Mouse (Mus musculus): Measurements from ENCODE around the gene H2-D1. TPM values are rescaled to one million over a fixed set of nuclear protein-coding genes. Genes with fewer than 3 reads are reported as not detected.

H2-D1 gene
- polyA plus RNA-seq, 1 experiment = 98.1 TPM

- Histone ChIP-seq H3K4me1 (ENCODE audit: control insufficient read depth, insufficient read depth, low read length) (peaks cover 13% of the 10 kb centered on the region), H3K4me3 (ENCODE audit: insufficient read depth, low read length) (no peak overlapping the region), H3K27ac (ENCODE audit: insufficient read depth, low read length) (no peak overlapping the region)
- TF ChIP-seq CTCF (IDR thresholded peaks at IDR 0.05; ENCODE audit: borderline replicate concordance, insufficient read depth, low read length) (no peak), POLR2A (IDR thresholded peaks at IDR 0.05; ENCODE audit: low read depth, low read length) (no peak)
Observed at GRCm38 (mm10) chr17:35247144-35247543, 15.4 kb upstream of the H2-D1 start.

DNA sequence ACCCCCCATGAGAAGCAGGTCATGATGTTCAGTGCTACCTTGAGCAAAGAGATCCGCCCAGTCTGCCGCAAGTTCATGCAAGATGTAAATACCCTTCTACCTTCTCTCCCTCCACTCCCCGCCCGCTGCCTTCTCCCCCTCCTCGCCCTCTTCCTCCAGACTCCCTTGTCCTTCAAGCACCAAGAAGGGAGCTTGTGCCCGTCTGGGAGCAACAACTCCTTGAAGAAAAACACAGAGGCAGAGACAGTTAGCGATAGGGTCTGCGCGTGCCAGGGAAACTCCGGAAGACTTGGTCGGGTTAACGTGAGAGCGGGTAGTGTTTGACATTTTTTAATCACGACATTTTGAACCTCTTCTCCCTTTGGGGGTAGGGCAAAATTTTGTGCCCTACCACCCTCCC, 13.5 kb upstream of the H2-D1 start:
- no peak overlapping the region for H3K4me3 ChIP-seq (ENCODE audit: insufficient read depth, low read length)
- no peak overlapping the region for H3K27ac ChIP-seq (ENCODE audit: insufficient read depth, low read length)
- H3K4me1 ChIP-seq (ENCODE audit: control insufficient read depth, insufficient read depth, low read length) = peaks cover 12% of the 10 kb centered on the region
- no peak for TF ChIP-seq POLR2A (IDR thresholded peaks at IDR 0.05; ENCODE audit: low read depth, low read length)
- TF ChIP-seq CTCF (IDR thresholded peaks at IDR 0.05; ENCODE audit: borderline replicate concordance, insufficient read depth, low read length) = no peak

DNA sequence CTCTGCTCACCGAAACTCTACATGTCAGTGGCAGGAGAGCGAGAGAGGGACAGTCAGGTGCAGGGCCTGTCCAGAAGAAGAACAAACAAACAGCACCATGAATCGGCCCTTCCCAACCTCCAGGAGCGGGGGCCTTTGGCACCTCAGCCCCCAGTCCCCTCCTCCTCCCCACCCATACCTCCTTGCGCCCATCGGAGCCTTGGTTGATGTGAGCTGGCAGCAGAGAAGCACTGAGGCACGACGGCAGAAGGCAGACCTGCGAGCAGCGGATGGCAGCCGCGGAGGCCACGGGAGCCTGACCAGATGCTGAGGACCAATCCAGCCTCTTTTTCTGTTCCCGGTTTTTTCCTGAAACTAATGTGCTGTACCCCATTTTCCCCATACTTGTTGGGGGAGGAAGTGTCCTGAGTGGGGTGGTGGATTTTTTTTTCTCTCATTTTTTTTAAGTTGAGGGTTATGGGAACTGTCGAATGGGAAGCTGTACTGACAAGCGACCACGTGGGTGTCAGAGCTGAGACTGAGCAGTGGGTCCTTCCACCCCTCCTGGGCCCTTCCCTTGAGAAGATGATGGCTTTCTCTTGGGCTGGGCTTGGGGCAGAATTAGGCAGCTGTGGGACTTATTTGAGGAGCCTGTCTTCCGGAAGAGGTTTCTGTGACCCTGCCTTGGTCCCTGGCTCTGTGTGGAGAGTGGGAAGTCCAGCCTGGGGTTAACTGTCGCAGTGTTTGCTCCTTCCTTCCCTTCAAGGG, 12.9 kb upstream of the H2-D1 start:
- Histone ChIP-seq H3K4me3 (ENCODE audit: insufficient read depth, low read length) (no peak overlapping the region), H3K27ac (ENCODE audit: insufficient read depth, low read length) (no peak overlapping the region), H3K4me1 (ENCODE audit: control insufficient read depth, insufficient read depth, low read length) (peaks cover 6% of the 10 kb centered on the region; the same call in 1 of the 2 replicates)
- no peak for TF ChIP-seq CTCF (IDR thresholded peaks at IDR 0.05; ENCODE audit: borderline replicate concordance, insufficient read depth, low read length)
- no peak for TF ChIP-seq POLR2A (IDR thresholded peaks at IDR 0.05; ENCODE audit: low read depth, low read length)

DNA sequence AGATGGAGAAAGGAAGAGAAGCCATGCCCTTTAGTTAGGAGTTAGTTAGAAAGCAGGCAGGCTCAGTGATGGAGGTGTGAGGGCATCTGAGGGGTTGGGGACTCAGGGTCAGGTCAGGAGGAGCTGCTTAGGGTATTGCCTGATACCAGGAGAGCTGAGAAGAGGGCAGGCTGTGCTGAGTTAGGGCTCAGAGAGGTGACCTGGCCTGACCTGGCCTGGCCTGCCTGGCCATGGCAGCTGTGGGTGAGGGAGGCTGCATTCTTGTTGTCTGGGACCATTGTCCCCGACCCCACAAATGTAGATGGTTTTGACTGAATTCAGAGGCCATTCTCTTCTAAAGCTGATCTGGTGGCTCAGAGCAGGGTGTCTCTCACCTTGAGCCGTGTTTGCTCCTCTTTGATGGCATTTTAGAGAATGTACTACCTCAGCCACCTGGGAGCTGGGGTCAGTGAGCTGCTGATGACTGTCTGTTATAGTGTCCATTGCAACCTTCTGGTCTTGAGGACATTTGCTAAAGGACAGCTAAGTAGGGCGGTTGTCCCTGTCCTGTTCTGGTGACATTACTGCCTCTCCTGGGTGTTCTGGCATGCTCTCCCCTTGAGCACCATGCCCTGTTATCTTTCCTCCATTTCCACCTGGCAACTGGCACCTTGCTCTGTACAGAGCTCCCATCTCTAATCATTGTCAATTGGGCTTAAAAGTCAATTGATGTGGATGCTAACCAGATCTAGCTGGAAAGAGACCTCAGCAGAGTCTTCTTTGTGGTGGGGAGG, 12.0 kb upstream of the H2-D1 start:
- TF ChIP-seq CTCF (IDR thresholded peaks at IDR 0.05; ENCODE audit: borderline replicate concordance, insufficient read depth, low read length) (no peak), POLR2A (IDR thresholded peaks at IDR 0.05; ENCODE audit: low read depth, low read length) (no peak)
- Histone ChIP-seq H3K27ac (ENCODE audit: insufficient read depth, low read length) (no peak overlapping the region), H3K4me1 (ENCODE audit: control insufficient read depth, insufficient read depth, low read length) (0 out of 2 replicates have a peak, but pooled peaks cover 3% of the 10 kb centered on the region), H3K4me3 (ENCODE audit: insufficient read depth, low read length) (no peak overlapping the region)

DNA sequence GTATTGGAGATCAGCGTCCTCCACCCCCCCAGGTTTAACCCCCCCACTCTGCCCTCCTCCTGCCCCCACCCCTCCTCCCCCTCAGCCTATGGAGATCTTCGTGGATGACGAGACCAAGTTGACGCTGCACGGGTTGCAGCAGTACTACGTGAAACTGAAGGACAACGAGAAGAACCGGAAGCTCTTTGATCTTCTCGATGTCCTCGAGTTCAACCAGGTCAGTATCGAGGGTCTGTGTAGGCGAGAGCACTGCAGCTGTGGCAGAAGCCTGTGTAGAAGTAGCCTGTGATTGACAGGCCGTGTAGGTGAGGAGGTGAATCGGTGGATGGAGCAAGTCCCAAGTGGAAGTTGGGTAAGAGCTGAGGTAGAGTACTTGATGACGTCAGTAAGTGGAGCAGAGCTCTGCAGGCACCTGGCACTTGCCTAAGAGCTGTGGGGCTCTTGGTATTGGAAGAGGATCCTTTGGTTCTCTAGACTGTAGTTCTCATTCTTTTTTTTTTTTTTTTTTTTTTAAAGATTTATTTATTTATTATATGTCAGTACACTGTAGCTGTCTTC, 11.3 kb upstream of the H2-D1 start:
- 0 out of 2 replicates have a peak, but pooled peaks cover 1% of the 10 kb centered on the region for H3K4me1 ChIP-seq (ENCODE audit: control insufficient read depth, insufficient read depth, low read length)
- H3K27ac ChIP-seq (ENCODE audit: insufficient read depth, low read length) = no peak overlapping the region
- TF ChIP-seq CTCF (IDR thresholded peaks at IDR 0.05; ENCODE audit: borderline replicate concordance, insufficient read depth, low read length) = no peak
- TF ChIP-seq POLR2A (IDR thresholded peaks at IDR 0.05; ENCODE audit: low read depth, low read length) = no peak
- H3K4me3 ChIP-seq (ENCODE audit: insufficient read depth, low read length) = no peak overlapping the region

DNA sequence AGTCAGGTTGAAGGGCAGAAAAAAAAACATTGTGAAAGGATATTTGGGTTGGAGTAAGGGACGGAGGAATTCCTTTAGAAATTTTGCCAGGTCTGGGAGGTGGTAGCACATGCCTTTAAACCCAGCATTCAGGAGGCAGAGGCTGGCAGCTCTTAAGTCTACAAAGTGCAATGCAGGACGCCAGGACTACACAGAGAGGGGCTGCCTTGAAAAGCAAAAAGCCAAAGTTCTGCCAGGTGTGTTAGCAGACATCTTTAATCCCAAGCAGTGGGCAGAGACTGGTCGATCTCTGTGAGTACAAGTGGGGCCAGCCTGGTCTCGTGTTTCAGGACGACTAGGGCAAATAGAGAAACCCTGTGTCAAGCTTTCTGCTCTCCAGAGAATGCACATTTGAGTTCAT, 10.5 kb upstream of the H2-D1 start:
- no peak overlapping the region for H3K27ac ChIP-seq (ENCODE audit: insufficient read depth, low read length)
- no peaks in the 10 kb centered on the region for H3K4me1 ChIP-seq (ENCODE audit: control insufficient read depth, insufficient read depth, low read length)
- no peak for TF ChIP-seq POLR2A (IDR thresholded peaks at IDR 0.05; ENCODE audit: low read depth, low read length)
- no peak for TF ChIP-seq CTCF (IDR thresholded peaks at IDR 0.05; ENCODE audit: borderline replicate concordance, insufficient read depth, low read length)
- no peak overlapping the region for H3K4me3 ChIP-seq (ENCODE audit: insufficient read depth, low read length)

- Histone ChIP-seq H3K4me1 (ENCODE audit: control insufficient read depth, insufficient read depth, low read length) (no peaks in the 10 kb centered on the region), H3K27ac (ENCODE audit: insufficient read depth, low read length) (no peak overlapping the region), H3K4me3 (ENCODE audit: insufficient read depth, low read length) (no peak overlapping the region)
- no peak; the same call in 1 of the 2 replicates for TF ChIP-seq POLR2A (IDR thresholded peaks at IDR 0.05; ENCODE audit: low read depth, low read length)
- no peak for TF ChIP-seq CTCF (IDR thresholded peaks at IDR 0.05; ENCODE audit: borderline replicate concordance, insufficient read depth, low read length)
Observed at GRCm38 (mm10) chr17:35252619-35253292, 9.8 kb upstream of the H2-D1 start.

DNA sequence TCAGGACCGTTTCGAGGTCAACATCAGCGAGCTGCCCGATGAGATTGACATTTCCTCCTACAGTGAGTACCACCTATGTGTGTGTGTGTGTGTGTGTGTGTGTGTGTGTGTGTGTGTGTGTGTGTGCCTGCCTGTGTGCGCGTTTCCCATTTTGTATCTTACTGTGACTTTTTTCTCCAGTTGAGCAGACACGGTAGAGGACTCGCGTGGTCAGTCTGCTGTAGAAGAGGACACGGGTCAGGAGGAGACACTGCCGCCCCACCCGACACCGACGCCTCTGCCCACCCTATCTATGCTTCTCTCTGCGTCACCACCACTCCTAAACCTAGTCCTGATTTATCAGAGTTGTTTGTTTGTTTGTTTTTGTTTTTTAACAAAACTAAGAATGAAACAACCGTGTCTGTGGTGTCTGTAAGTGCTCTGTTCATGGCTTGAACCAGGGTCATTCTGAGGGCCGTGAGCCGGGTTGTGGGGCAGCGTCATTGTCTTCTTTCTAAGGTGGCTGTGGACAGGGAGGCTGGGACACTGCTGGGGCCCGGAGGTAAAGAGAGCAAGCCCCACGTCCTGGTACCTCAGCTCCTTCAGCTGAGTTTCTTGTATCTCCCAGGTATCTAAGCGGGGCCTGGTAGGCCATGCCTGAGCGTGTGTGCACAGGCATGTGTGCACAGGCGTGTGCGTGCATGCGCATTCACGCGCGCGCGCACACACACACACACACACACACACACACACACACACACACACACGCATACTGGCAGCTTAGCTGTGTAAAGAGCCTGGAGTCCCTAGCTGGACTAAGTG, 9.0 kb upstream of the H2-D1 start:
- no peak for TF ChIP-seq CTCF (IDR thresholded peaks at IDR 0.05; ENCODE audit: borderline replicate concordance, insufficient read depth, low read length)
- TF ChIP-seq POLR2A (IDR thresholded peaks at IDR 0.05; ENCODE audit: low read depth, low read length) = no peak
- no peak overlapping the region for H3K4me3 ChIP-seq (ENCODE audit: insufficient read depth, low read length)
- H3K27ac ChIP-seq (ENCODE audit: insufficient read depth, low read length) = no peak overlapping the region
- H3K4me1 ChIP-seq (ENCODE audit: control insufficient read depth, insufficient read depth, low read length) = no peaks in the 10 kb centered on the region
